Mouse (Mus musculus) heart, embryonic 11.5 days (tissue): ENCODE measurements around the gene Sdhaf1. TPM values are rescaled to one million over a fixed set of nuclear protein-coding genes. Genes with fewer than 3 reads are reported as not detected.

Source experiments
- ATAC-seq: fragments of 200-750 bp; cut with Nextera tagmentation; replicated peaks from 2 replicates; pipeline ENCODE4 v1.8.0; 2017; ENCODE audit warnings: moderate library complexity; ENCODE audit not compliant: insufficient number of reproducible peaks, low FRiP score, low TSS enrichment
- H3K27ac ChIP-seq: fragments of 300-500 bp; sonication (generic); 2 replicates; pipeline ENCODE4 v1.5.1; 2014; ENCODE audit warnings: mild to moderate bottlenecking, low read depth, low read length
- H3K27me3 ChIP-seq: fragments of 300-500 bp; sonication (generic); 2 replicates; pipeline ENCODE4 v1.6.1; 2014; ENCODE audit warnings: mild to moderate bottlenecking, low read length, mixed read lengths; ENCODE audit not compliant: control insufficient read depth, insufficient read depth
- H3K36me3 ChIP-seq: fragments of 300-500 bp; sonication (generic); 2 replicates; pipeline ENCODE4 v1.6.1; 2014; ENCODE audit warnings: mild to moderate bottlenecking, low read length, moderate library complexity, mixed read lengths; ENCODE audit not compliant: control insufficient read depth, insufficient read depth
- H3K4me1 ChIP-seq: fragments of 300-500 bp; sonication (generic); 2 replicates; pipeline ENCODE4 v1.6.1; 2014; ENCODE audit warnings: low read length; ENCODE audit not compliant: control insufficient read depth, insufficient read depth
- H3K4me2 ChIP-seq: fragments of 300-500 bp; sonication (generic); 2 replicates; pipeline ENCODE4 v1.6.1; 2014; ENCODE audit warnings: mild to moderate bottlenecking, moderate library complexity
- H3K4me3 ChIP-seq: fragments of 300-500 bp; sonication (generic); 2 replicates; pipeline ENCODE4 v1.5.1; 2014; ENCODE audit warnings: low read depth, low read length
- H3K9ac ChIP-seq: fragments of 300-500 bp; sonication (generic); 2 replicates; pipeline ENCODE4 v1.6.1; 2014; ENCODE audit warnings: mild to moderate bottlenecking, low read depth, low read length, moderate library complexity
- H3K9me3 ChIP-seq: fragments of 300-500 bp; sonication (generic); replicated peaks from 2 replicates; pipeline ENCODE4 v1.6.1; 2016; ENCODE audit warnings: low read length; ENCODE audit not compliant: control insufficient read depth
- WGBS: fragments of 180-500 bp; shearing (Covaris S2); extraction: QIAGEN DNeasy Blood & Tissue Kit; methylation state at CpG from one replicate; pipeline ENCODE4 v1.1.7; 2014; ENCODE audit not compliant: insufficient replicate concordance; 5-methylcytosine and 5-hydroxymethylcytosine counted together
- polyA plus RNA-seq: library from polyadenylated mRNA; unstranded; fragments of >200 nt; fragmentation: Nextera tagmentation; extraction: Ambion mirVana; gene quantifications from 2 replicates; pipeline ENCODE4 v1.2.1, GENCODE M21; 2014

The Sdhaf1 gene
- polyA plus RNA-seq, 1 experiment from 2014 or later = 14.6 TPM

DNA sequence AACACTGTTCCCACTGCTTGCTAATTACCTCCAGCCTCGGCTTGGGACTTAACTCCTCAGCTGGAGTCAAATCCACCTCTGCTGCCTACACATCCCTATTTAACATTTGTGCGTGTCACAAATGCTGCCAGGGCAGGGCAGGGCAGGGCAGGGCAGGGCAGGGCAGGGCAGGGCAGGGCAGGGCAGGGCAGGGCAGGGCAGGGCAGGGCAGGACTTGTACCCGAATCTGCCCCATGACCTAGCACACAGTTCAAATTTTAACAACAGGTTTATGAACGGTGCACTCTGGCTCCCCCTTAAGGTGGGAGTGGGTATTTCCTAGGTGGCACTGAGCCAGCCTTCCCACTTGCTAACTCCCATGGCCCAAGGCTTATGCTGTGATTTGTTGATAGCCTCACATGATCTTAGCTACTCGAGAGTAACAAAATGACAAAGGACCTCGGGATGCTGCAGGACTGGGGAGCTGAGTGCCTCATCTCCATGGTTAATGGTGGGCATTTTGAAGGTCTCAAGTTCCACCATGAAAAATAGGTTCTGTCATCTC is 29.7 kb upstream of the Sdhaf1 start:
- H3K4me3 ChIP-seq = no peak overlapping the region
- H3K27me3 ChIP-seq = peaks cover 38% of the 10 kb centered on the region
- 18% methylated on average over 6 of the region's 6 CpGs for WGBS
- H3K27ac ChIP-seq = no peak overlapping the region
- no peaks in the 10 kb centered on the region for H3K36me3 ChIP-seq
- ATAC-seq = no peak
- H3K4me1 ChIP-seq = no peaks in the 10 kb centered on the region
- H3K4me2 ChIP-seq = no peak overlapping the region
- H3K9me3 ChIP-seq = no peaks in the 10 kb centered on the region
- H3K9ac ChIP-seq = no peak overlapping the region

DNA sequence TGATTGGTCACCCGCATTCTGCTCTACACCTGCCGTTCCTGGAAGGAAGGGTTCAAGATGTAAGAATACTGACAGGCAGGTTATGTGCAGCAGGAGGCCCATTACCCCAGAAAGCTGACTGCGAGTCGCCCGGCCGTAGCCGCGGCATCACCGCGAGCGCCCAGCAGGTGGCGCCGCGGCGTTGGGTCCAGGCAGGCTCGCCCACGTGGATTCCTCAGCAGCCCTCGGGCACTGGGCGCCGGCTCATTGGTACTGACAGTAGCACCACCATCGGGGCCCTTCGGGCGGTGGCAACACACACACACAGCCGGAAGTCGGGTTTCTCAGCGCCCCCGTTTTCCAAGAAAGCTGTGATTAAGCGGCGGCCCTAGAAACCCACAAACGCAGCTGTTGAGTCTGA is 24.1 kb upstream of the Sdhaf1 start:
- Histone ChIP-seq H3K36me3 (no peaks in the 10 kb centered on the region), H3K27ac (no peak overlapping the region), H3K9me3 (no peaks in the 10 kb centered on the region), H3K4me3 (no peak overlapping the region), H3K9ac (no peak overlapping the region), H3K4me1 (0 out of 2 replicates have a peak, but pooled peaks cover 3% of the 10 kb centered on the region), H3K4me2 (no peak overlapping the region), H3K27me3 (peaks cover 48% of the 10 kb centered on the region)
- ATAC-seq = no peak
- 2% methylated on average over 30 of the region's 30 CpGs for WGBS

DNA sequence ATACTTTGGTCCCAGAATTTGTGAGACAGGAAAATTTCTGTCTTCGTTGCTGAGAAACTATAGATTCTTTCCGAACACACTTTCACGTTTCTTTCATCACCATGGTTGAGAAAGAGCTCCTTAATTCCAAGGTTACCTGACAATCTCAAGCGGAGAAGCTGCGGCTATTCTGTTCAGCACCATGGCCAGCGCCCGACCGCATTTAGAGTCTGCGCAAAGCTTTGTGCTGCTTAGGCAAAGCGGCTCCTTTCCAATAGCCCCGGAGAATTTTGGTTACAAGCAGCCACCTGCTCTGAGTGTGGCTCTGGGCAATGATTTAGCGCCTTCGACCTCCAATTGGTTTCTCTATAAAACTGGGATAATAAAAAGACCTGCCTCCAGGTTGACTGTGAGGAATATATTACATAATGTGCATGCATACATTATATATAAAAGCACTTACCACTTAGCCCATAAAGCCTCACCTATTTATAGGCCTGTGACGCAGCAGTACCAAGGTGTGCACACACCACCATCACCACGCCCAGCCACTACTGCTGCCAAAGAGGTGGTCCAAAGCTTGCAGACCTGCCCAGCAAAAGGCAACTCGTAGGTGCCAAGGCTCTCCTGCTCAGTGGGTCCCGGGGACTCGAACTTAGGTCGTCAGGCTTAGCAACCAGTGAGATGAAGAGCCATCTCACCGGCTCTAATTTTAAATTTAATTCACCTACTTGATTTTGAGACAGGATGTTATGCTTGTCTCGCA is 23.1 kb upstream of the Sdhaf1 start:
- Histone ChIP-seq H3K4me1 (0 out of 2 replicates have a peak, but pooled peaks cover 3% of the 10 kb centered on the region), H3K4me2 (no peak overlapping the region), H3K9ac (no peak overlapping the region), H3K36me3 (no peaks in the 10 kb centered on the region), H3K4me3 (no peak overlapping the region), H3K27me3 (peaks cover 45% of the 10 kb centered on the region), H3K27ac (no peak overlapping the region), H3K9me3 (no peaks in the 10 kb centered on the region)
- WGBS = 24% methylated on average over 21 of the region's 21 CpGs
- ATAC-seq = no peak

DNA sequence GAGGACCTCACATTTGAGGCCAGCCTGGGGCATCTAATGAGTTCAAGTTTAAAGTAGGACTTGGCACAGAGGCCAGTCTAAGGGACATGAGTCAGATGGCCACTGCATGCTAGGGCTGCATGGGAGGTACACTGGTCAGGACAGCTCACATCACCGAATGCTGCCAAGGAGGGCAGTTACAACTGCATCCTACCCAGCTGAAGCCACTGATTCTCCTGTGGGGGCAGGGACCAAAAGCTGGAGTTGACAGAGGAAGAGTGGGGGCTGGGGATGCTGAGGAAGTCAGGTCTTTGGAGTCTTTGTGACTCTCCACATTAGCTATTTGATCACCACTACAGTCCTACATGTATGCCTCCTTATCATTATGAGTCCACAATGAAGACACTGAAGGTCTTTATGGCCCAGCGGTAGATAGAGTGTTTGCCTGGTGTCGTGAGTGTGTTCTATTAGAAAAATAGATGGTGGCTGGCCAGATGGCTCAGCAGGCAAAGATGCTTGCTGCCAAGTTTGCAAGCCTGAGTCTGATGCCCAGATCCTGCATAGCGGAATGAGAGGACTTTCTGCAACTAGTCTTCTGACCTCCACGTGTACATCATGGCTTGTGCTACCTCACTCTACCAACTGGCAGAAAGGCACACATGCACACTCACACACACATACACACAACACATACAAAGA is 15.9 kb upstream of the Sdhaf1 start:
- H3K9ac ChIP-seq = no peak overlapping the region
- no peaks in the 10 kb centered on the region for H3K9me3 ChIP-seq
- no peak overlapping the region for H3K4me3 ChIP-seq
- 63% methylated on average over 5 of the region's 5 CpGs for WGBS
- H3K4me2 ChIP-seq = no peak overlapping the region
- H3K36me3 ChIP-seq = no peaks in the 10 kb centered on the region
- ATAC-seq = no peak
- H3K27me3 ChIP-seq = peaks cover 15% of the 10 kb centered on the region
- H3K4me1 ChIP-seq = no peaks in the 10 kb centered on the region
- no peak overlapping the region for H3K27ac ChIP-seq

DNA sequence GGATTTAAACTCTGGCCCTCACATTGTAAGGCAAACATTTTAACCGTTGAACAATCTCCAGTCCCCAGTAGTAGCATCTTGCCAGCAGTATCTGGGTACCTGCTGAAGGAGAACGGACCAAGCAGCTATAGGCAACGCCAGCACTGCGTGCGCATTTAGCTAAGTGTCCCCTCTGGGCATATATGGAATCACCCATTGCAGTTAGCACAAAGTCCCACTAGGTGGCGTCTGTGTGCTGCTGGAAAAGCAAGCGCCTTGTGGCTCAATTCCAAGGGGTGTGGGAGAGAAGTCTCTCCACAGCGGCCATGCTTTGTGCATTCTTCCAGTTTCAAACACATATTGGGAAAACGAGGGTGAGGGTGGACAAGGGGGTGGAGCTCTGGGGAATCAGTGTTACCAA is 12.7 kb upstream of the Sdhaf1 start:
- Histone ChIP-seq H3K36me3 (no peaks in the 10 kb centered on the region), H3K9ac (no peak overlapping the region), H3K27ac (no peak overlapping the region), H3K9me3 (no peaks in the 10 kb centered on the region), H3K4me2 (no peak overlapping the region), H3K4me1 (peaks cover 19% of the 10 kb centered on the region; the same call in 1 of the 2 replicates), H3K4me3 (no peak overlapping the region), H3K27me3 (peaks cover 17% of the 10 kb centered on the region)
- no peak for ATAC-seq
- WGBS = 2% methylated on average over 9 of the region's 9 CpGs

DNA sequence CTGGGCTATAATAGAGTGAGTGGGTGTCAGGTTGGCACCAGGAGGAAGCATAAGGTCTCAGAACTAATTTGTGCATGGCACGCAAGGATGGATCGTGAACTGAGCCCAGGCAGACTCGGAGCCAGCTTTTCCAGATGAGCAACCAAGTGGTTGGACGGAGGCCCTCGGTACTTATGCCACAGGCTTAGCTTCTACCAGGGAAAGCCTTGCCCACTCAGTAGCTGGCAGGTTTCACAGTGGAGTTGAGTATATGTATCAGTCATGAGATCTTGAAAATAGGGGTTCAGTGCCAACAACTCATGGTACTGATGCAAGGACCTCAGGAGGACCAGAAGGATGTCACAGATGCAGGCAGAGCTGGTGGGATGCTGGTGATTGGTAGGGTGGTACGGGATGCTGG is 12.0 kb upstream of the Sdhaf1 start:
- H3K27ac ChIP-seq = no peak overlapping the region
- H3K4me2 ChIP-seq = no peak overlapping the region
- H3K4me1 ChIP-seq = peaks cover 19% of the 10 kb centered on the region; the same call in 1 of the 2 replicates
- no peak for ATAC-seq
- H3K36me3 ChIP-seq = no peaks in the 10 kb centered on the region
- WGBS = 80% methylated on average over 6 of the region's 6 CpGs
- no peak overlapping the region for H3K4me3 ChIP-seq
- no peaks in the 10 kb centered on the region for H3K9me3 ChIP-seq
- H3K27me3 ChIP-seq = peaks cover 17% of the 10 kb centered on the region
- H3K9ac ChIP-seq = no peak overlapping the region

DNA sequence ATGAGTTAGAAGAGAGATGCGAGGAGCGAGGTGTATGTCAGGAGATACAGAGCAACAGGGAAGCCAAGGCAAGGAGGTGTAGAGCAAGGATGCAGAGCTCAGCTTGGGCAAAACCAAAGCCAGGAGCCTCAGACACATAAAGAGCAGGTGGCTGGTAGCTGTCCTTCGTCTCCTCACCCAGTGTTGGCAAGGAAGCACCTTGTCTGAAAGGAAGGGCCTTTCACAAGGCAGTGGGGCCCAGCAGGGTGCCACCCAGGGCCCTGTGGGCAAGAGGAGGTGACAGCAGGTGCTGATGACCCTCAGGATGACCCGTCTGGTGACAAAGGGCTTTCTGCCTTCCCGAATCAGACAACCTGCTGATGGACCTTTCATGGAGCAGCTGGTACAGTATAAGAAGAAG is 10.9 kb upstream of the Sdhaf1 start:
- Histone ChIP-seq H3K9me3 (no peaks in the 10 kb centered on the region), H3K27me3 (peaks cover 17% of the 10 kb centered on the region), H3K4me1 (peaks cover 19% of the 10 kb centered on the region; the same call in 1 of the 2 replicates), H3K9ac (no peak overlapping the region), H3K27ac (no peak overlapping the region), H3K36me3 (no peaks in the 10 kb centered on the region), H3K4me2 (no peak overlapping the region), H3K4me3 (no peak overlapping the region)
- no peak for ATAC-seq
- 62% methylated on average over 5 of the region's 5 CpGs for WGBS

DNA sequence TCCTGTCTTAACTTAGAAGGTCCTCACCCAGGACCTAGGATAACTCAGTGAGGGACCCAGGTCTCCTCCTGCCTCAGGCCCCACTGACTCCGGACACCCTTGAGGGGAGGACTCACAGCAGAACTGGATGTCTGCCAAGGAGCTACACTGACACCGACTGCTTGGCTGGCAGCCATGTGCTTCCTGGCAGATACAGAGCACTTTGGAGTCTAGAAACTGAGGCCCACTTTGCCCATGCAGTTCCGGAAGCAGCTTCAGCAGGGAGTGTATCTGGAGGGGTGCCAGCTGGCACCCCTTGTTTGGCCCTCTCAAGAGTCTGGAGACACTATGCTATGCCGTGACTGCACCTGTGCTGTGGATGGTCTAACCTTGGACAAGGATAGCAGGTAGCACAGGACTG is 9.7 kb upstream of the Sdhaf1 start:
- Histone ChIP-seq H3K9ac (no peak overlapping the region), H3K27ac (peak overlapping the region; percentile 71; the same call in 1 of the 2 replicates), H3K36me3 (no peaks in the 10 kb centered on the region), H3K27me3 (peaks cover 17% of the 10 kb centered on the region), H3K4me2 (peak overlapping the region; percentile 5), H3K4me1 (peaks cover 19% of the 10 kb centered on the region; the same call in 1 of the 2 replicates), H3K9me3 (no peaks in the 10 kb centered on the region), H3K4me3 (no peak overlapping the region)
- peak; percentile 63; the same call in 1 of the 2 replicates for ATAC-seq
- 24% methylated on average over 4 of the region's 4 CpGs for WGBS
